In the genomic region with DNA sequence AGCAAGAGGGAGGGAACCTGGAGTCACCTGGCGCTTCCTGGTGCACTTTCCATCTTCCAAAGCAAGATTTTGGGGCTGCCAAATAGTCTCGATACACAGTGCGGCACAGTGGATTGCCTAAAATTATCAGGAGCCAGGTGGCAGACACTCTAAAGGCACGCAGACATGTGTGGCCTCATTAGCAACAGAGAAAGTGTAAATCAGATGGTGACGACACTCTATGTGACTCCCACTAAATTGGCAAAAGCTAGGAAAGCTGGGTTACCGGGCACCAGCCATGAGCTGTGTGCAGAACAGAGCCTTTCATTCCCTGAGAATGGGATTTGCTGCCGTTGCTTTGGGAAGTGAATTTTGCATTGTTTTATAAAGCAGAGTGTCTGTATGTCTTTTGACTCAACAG, we compare ENCODE assay signal across 25 mouse cellular contexts.
DNase-seq lines count a peak whose midpoint lies in the region; ATAC-seq and TF ChIP-seq lines count a peak whose summit lies in the region.
"Had no signal": no experiment of that assay in that cellular context is flagged by ENCODE, and none has a peak within 500 bp of the region (broad histone marks: within the 10 kb centered on the region; RNA-seq: fewer than 3 reads in every experiment).

No protein-coding gene starts in this region.

- peak overlapping the region; percentile 19 for H3K27ac ChIP-seq in layer of hippocampus, adult 2 months
- no peak overlapping the region for H3K27ac ChIP-seq in embryonic facial prominence, embryonic 10.5 days (replicated peaks)
- H3K27ac ChIP-seq: gastrocnemius, adult 2 months; heart, embryonic 15.5 days; hindbrain, embryonic 13.5 days; kidney, embryonic 15.5 days; left cerebral cortex, adult 2 months; midbrain, embryonic 10.5 days; neural tube, embryonic 15.5 days; stomach, postnatal 0 days had no signal

- H3K36me3 ChIP-seq in embryonic facial prominence, embryonic 10.5 days (replicated peaks): no peaks in the 10 kb centered on the region
- H3K36me3 ChIP-seq: heart, embryonic 15.5 days; hindbrain, embryonic 13.5 days; kidney, embryonic 15.5 days; midbrain, embryonic 10.5 days; neural tube, embryonic 15.5 days had no signal

- H3K9me3 ChIP-seq in embryonic facial prominence, embryonic 10.5 days: no peaks in the 10 kb centered on the region
- H3K9me3 ChIP-seq: heart, embryonic 15.5 days; hindbrain, embryonic 13.5 days; kidney, embryonic 15.5 days; midbrain, embryonic 10.5 days; neural tube, embryonic 15.5 days had no signal

- WGBS in embryonic facial prominence, embryonic 10.5 days: 87% methylated on average over 7 of the region's 7 CpGs

- peak; percentile 23; the same call in 1 of the 2 replicates for ATAC-seq in frontal cortex, adult (ENCODE audit: low TSS enrichment)
- ATAC-seq: CD4-positive, CD25-positive, alpha-beta regulatory T cell, adult 4 months; liver, postnatal 0 days; lung, postnatal 0 days; midbrain, embryonic 16.5 days had no signal

- peaks cover 3% of the 10 kb centered on the region; the same call in 1 of the 2 replicates for H3K4me1 ChIP-seq in embryonic facial prominence, embryonic 10.5 days

- no peak for TF ChIP-seq CTCF in brain, embryonic 14.5 days (IDR thresholded peaks at IDR 0.05; ENCODE audit: borderline replicate concordance, extremely low read depth, insufficient read depth, insufficient read length)
- no peak for TF ChIP-seq CTCF in layer of hippocampus, adult 2 months (conservative IDR thresholded peaks at IDR 0.05)

- peak; percentile 25 to 30 for DNase-seq in cerebellum, adult 18-20 months
- no peak for DNase-seq in cerebellum, postnatal 4 days (ENCODE audit: low spot score in 2 of 2)
- DNase-seq in frontal cortex, postnatal 25 days (ENCODE audit: low spot score in 2 of 2): no peak
- peak; percentile 72 for DNase-seq in brain, embryonic 14.5 days (ENCODE audit: low read depth)
- DNase-seq in layer of hippocampus, adult 2 months (ENCODE audit: low spot score in 2 of 2): peak; percentile 44 to 73
- DNase-seq in neural tube, embryonic 10.5 days (ENCODE audit: extremely low spot score, low spot score): no peak
- no peak for DNase-seq in embryonic facial prominence, embryonic 10.5 days (ENCODE audit: low spot score)
- DNase-seq: adrenal gland, postnatal 25 days; gastrocnemius, adult 2 months; heart, postnatal 36 days; kidney, adult 11 months; kidney, postnatal 36 days; liver, postnatal 0 days; right cerebral cortex, adult 18-20 months had no signal

- TF ChIP-seq POLR2A in brain, embryonic 14.5 days (IDR thresholded peaks at IDR 0.05; ENCODE audit: borderline replicate concordance, extremely low read depth, insufficient read depth, insufficient read length, poor library complexity, severe bottlenecking): no peak

- H3K4me3 ChIP-seq in layer of hippocampus, adult 2 months: no peak overlapping the region
- H3K4me3 ChIP-seq in embryonic facial prominence, embryonic 10.5 days: no peak overlapping the region
- H3K4me3 ChIP-seq: gastrocnemius, adult 2 months; heart, embryonic 15.5 days; hindbrain, embryonic 13.5 days; kidney, embryonic 15.5 days; left cerebral cortex, adult 2 months; midbrain, embryonic 10.5 days; neural tube, embryonic 15.5 days had no signal

- no peaks in the 10 kb centered on the region for H3K27me3 ChIP-seq in embryonic facial prominence, embryonic 10.5 days (replicated peaks; ENCODE audit: low read depth, poor library complexity, severe bottlenecking)
- H3K27me3 ChIP-seq: heart, embryonic 15.5 days; hindbrain, embryonic 13.5 days; kidney, embryonic 15.5 days; neural tube, embryonic 15.5 days had no signal

Comparison
In these comparisons a context has a peak if more than half of its experiments do, and no peak if none do; other contexts are left out.
1. DNase-seq: peak in cerebellum, adult 18-20 months (2 of 2), brain, embryonic 14.5 days (single experiment) and layer of hippocampus, adult 2 months (2 of 2); none in cerebellum, postnatal 4 days (0 of 2), frontal cortex, postnatal 25 days (0 of 2), neural tube, embryonic 10.5 days (single experiment) and embryonic facial prominence, embryonic 10.5 days (single experiment).